Mouse (Mus musculus) neural tube, embryonic 15.5 days (tissue): ENCODE results near the gene Rgs3. TPM values are rescaled to one million over a fixed set of nuclear protein-coding genes. Genes with fewer than 3 reads are reported as not detected.
A peak's percentile ranks its signal among the peaks of the same experiment; 100 is the strongest.

ENCODE experiments used
- ATAC-seq: fragments of 200-750 bp; cut with Nextera tagmentation; 2 replicates; pipeline ENCODE4 v1.8.0; 2017; ENCODE audit warnings: mild to moderate bottlenecking, moderate TSS enrichment, moderate library complexity; ENCODE audit not compliant: low FRiP score
- H3K27ac ChIP-seq: fragments of 300-500 bp; sonication (generic); replicated peaks from 2 replicates; pipeline ENCODE4 v1.5.1; 2015; ENCODE audit warnings: mild to moderate bottlenecking, inconsistent platforms
- H3K27me3 ChIP-seq: fragments of 300-500 bp; sonication (generic); replicated peaks from 2 replicates; pipeline ENCODE4 v1.6.1; 2015; ENCODE audit warnings: inconsistent platforms
- H3K36me3 ChIP-seq: fragments of 300-500 bp; sonication (generic); 2 replicates; pipeline ENCODE4 v1.6.1; 2015; ENCODE audit warnings: inconsistent platforms
- H3K4me1 ChIP-seq: fragments of 300-500 bp; sonication (generic); 2 replicates; pipeline ENCODE4 v1.6.1; 2015; ENCODE audit warnings: inconsistent platforms
- H3K4me2 ChIP-seq: fragments of 300-500 bp; sonication (generic); 2 replicates; pipeline ENCODE4 v1.6.1; 2015; ENCODE audit warnings: inconsistent platforms, mild to moderate bottlenecking, moderate library complexity
- H3K4me3 ChIP-seq: fragments of 300-500 bp; sonication (generic); replicated peaks from 2 replicates; pipeline ENCODE4 v1.5.1; 2015; ENCODE audit warnings: mild to moderate bottlenecking, inconsistent platforms
- H3K9ac ChIP-seq: fragments of 300-500 bp; sonication (generic); replicated peaks from 2 replicates; pipeline ENCODE4 v1.6.1; 2015; ENCODE audit warnings: mild to moderate bottlenecking, inconsistent platforms
- H3K9me3 ChIP-seq: fragments of 300-500 bp; sonication (generic); replicated peaks from 2 replicates; pipeline ENCODE4 v1.6.1; 2016; ENCODE audit warnings: inconsistent platforms
- WGBS: fragments of 180-500 bp; shearing (Covaris S2); methylation state at CpG from one replicate; pipeline ENCODE4 v1.1.7; 2015; ENCODE audit warnings: mixed read lengths; 5-methylcytosine and 5-hydroxymethylcytosine counted together
- polyA plus RNA-seq: library from polyadenylated mRNA; unstranded; fragments of >200 nt; fragmentation: Nextera tagmentation; extraction: Ambion mirVana; gene quantifications from 2 replicates; pipeline ENCODE4 v1.2.1, GENCODE M21; 2015

Rgs3 gene
- polyA plus RNA-seq, 1 experiment from 2014 or later: 49.2 TPM

- H3K27ac ChIP-seq: peak within 1 kb of the TSS; percentile 85
- H3K4me1 ChIP-seq: peaks cover 41% of the 10 kb centered on the region
- WGBS: under 1% methylated on average over 37 of the region's 37 CpGs
- H3K4me2 ChIP-seq: peak within 1 kb of the TSS; percentile 68
- H3K9me3 ChIP-seq: no peaks in the 10 kb centered on the region
- H3K9ac ChIP-seq: peak within 1 kb of the TSS; percentile 82
- H3K4me3 ChIP-seq: peak within 1 kb of the TSS; percentile 83
- H3K36me3 ChIP-seq: no peaks in the 10 kb centered on the region
- H3K27me3 ChIP-seq: no peaks in the 10 kb centered on the region
- peak; percentile 80 for ATAC-seq
These were observed 39.8 kb upstream of the Rgs3 start, which contains the start of gene Alad for GRCm38 (mm10) chr4:62519849-62520233. Gene Alad (minus strand): TSS chr4:62519918.

- Histone ChIP-seq H3K27ac (no peak overlapping the region), H3K36me3 (no peaks in the 10 kb centered on the region), H3K4me2 (peak overlapping the region; percentile 68), H3K9me3 (no peaks in the 10 kb centered on the region), H3K27me3 (no peaks in the 10 kb centered on the region), H3K4me3 (no peak overlapping the region), H3K4me1 (peaks cover 34% of the 10 kb centered on the region), H3K9ac (no peak overlapping the region)
- no peak for ATAC-seq
- 89% methylated on average over 2 of the region's 2 CpGs for WGBS
These were observed 38.7 kb upstream of the Rgs3 start for GRCm38 (mm10) chr4:62520892-62521400.

- Histone ChIP-seq H3K4me3 (peak within 1 kb of the TSS; percentile 56), H3K4me1 (peaks cover 16% of the 10 kb centered on the region), H3K27ac (peak within 1 kb of the TSS; percentile 100), H3K9ac (peak within 1 kb of the TSS; percentile 83), H3K9me3 (no peaks in the 10 kb centered on the region), H3K4me2 (peak within 1 kb of the TSS; percentile 90), H3K36me3 (no peaks in the 10 kb centered on the region), H3K27me3 (no peaks in the 10 kb centered on the region)
- under 1% methylated on average over 59 of the region's 59 CpGs for WGBS
- peak; percentile 98 for ATAC-seq
These were observed 34.8 kb upstream of the Rgs3 start, which contains the start of the genes Pole3 and 4933430I17Rik for GRCm38 (mm10) chr4:62524651-62525488. Gene Pole3 (minus strand): TSS chr4:62525068. Gene 4933430I17Rik (plus strand): TSS chr4:62525369.

- peak overlapping the region; percentile 44 for H3K9ac ChIP-seq
- peak overlapping the region; percentile 56 for H3K4me3 ChIP-seq
- ATAC-seq: no peak
- 2% methylated on average over 10 of the region's 10 CpGs for WGBS
- H3K27me3 ChIP-seq: no peaks in the 10 kb centered on the region
- no peaks in the 10 kb centered on the region for H3K9me3 ChIP-seq
- no peaks in the 10 kb centered on the region for H3K36me3 ChIP-seq
- H3K27ac ChIP-seq: peak overlapping the region; percentile 100; the same call in 1 of the 2 replicates
- H3K4me2 ChIP-seq: peak overlapping the region; percentile 90
- peaks cover 13% of the 10 kb centered on the region for H3K4me1 ChIP-seq
These were observed 34.2 kb upstream of the Rgs3 start for GRCm38 (mm10) chr4:62525489-62525811.

GRCm38 (mm10) chr4:62526256-62526655 is 33.4 kb upstream of the Rgs3 start:
- Histone ChIP-seq H3K9me3 (no peaks in the 10 kb centered on the region), H3K36me3 (no peaks in the 10 kb centered on the region), H3K27me3 (no peaks in the 10 kb centered on the region), H3K4me3 (no peak overlapping the region), H3K27ac (no peak overlapping the region), H3K4me1 (peaks cover 11% of the 10 kb centered on the region), H3K4me2 (no peak overlapping the region), H3K9ac (no peak overlapping the region)
- no peak for ATAC-seq
- 57% methylated on average over 2 of the region's 2 CpGs for WGBS

- H3K4me3 ChIP-seq: no peak overlapping the region
- no peak overlapping the region for H3K4me2 ChIP-seq
- H3K9ac ChIP-seq: no peak overlapping the region
- no peaks in the 10 kb centered on the region for H3K9me3 ChIP-seq
- no peak overlapping the region for H3K27ac ChIP-seq
- ATAC-seq: no peak
- H3K4me1 ChIP-seq: peaks cover 11% of the 10 kb centered on the region
- H3K27me3 ChIP-seq: no peaks in the 10 kb centered on the region
- 90% methylated on average over 4 of the region's 4 CpGs for WGBS
- H3K36me3 ChIP-seq: no peaks in the 10 kb centered on the region
These were observed 32.0 kb upstream of the Rgs3 start for GRCm38 (mm10) chr4:62527655-62528054.

- Histone ChIP-seq H3K9me3 (no peaks in the 10 kb centered on the region), H3K4me1 (no peaks in the 10 kb centered on the region), H3K4me2 (no peak overlapping the region), H3K36me3 (no peaks in the 10 kb centered on the region), H3K9ac (no peak overlapping the region), H3K27ac (no peak overlapping the region), H3K27me3 (no peaks in the 10 kb centered on the region), H3K4me3 (no peak overlapping the region)
- ATAC-seq: no peak
- 80% methylated on average over 6 of the region's 6 CpGs for WGBS
These were observed 25.9 kb upstream of the Rgs3 start for GRCm38 (mm10) chr4:62533729-62534128.

- H3K4me2 ChIP-seq: no peak overlapping the region
- no peak overlapping the region for H3K4me3 ChIP-seq
- no peaks in the 10 kb centered on the region for H3K27me3 ChIP-seq
- no peak overlapping the region for H3K9ac ChIP-seq
- no peaks in the 10 kb centered on the region for H3K36me3 ChIP-seq
- H3K9me3 ChIP-seq: no peaks in the 10 kb centered on the region; the same call in 1 of the 2 replicates
- no peak overlapping the region for H3K27ac ChIP-seq
- ATAC-seq: no peak
- WGBS: 69% methylated on average over 3 of the region's 3 CpGs
- H3K4me1 ChIP-seq: no peaks in the 10 kb centered on the region
These were observed 17.8 kb upstream of the Rgs3 start for GRCm38 (mm10) chr4:62541802-62542201.

- no peak overlapping the region for H3K4me2 ChIP-seq
- ATAC-seq: no peak
- 88% methylated on average over 6 of the region's 6 CpGs for WGBS
- H3K36me3 ChIP-seq: no peaks in the 10 kb centered on the region
- H3K4me1 ChIP-seq: no peaks in the 10 kb centered on the region
- no peak overlapping the region for H3K9ac ChIP-seq
- no peak overlapping the region for H3K27ac ChIP-seq
- no peak overlapping the region for H3K4me3 ChIP-seq
- no peaks in the 10 kb centered on the region for H3K27me3 ChIP-seq
- H3K9me3 ChIP-seq: no peaks in the 10 kb centered on the region; the same call in 1 of the 2 replicates
These were observed 15.9 kb upstream of the Rgs3 start for GRCm38 (mm10) chr4:62543782-62544181.

GRCm38 (mm10) chr4:62544801-62545200 is 14.8 kb upstream of the Rgs3 start:
- Histone ChIP-seq H3K4me1 (no peaks in the 10 kb centered on the region), H3K9ac (no peak overlapping the region), H3K9me3 (no peaks in the 10 kb centered on the region; the same call in 1 of the 2 replicates), H3K4me2 (no peak overlapping the region), H3K27ac (no peak overlapping the region), H3K36me3 (no peaks in the 10 kb centered on the region), H3K27me3 (no peaks in the 10 kb centered on the region), H3K4me3 (no peak overlapping the region)
- ATAC-seq: no peak

- 89% methylated on average over 7 of the region's 7 CpGs for WGBS
- no peak for ATAC-seq
- Histone ChIP-seq H3K9me3 (no peaks in the 10 kb centered on the region), H3K4me1 (no peaks in the 10 kb centered on the region), H3K4me3 (no peak overlapping the region), H3K36me3 (no peaks in the 10 kb centered on the region), H3K4me2 (no peak overlapping the region), H3K9ac (no peak overlapping the region), H3K27me3 (no peaks in the 10 kb centered on the region), H3K27ac (no peak overlapping the region)
These were observed 7.7 kb upstream of the Rgs3 start for GRCm38 (mm10) chr4:62551966-62552365.

- WGBS: 73% methylated on average over 3 of the region's 3 CpGs
- H3K4me1 ChIP-seq: peaks cover 10% of the 10 kb centered on the region
- no peak overlapping the region for H3K9ac ChIP-seq
- no peak overlapping the region for H3K27ac ChIP-seq
- no peak overlapping the region for H3K4me3 ChIP-seq
- H3K4me2 ChIP-seq: no peak overlapping the region
- H3K27me3 ChIP-seq: no peaks in the 10 kb centered on the region
- ATAC-seq: no peak
- H3K9me3 ChIP-seq: no peaks in the 10 kb centered on the region
- no peaks in the 10 kb centered on the region for H3K36me3 ChIP-seq
These were observed 2.2 kb upstream of the Rgs3 start for GRCm38 (mm10) chr4:62557436-62557835.
